Mouse (Mus musculus): ENCODE results near the gene Spock1. TPM values are rescaled to one million over a fixed set of nuclear protein-coding genes. Genes with fewer than 3 reads are reported as not detected.

Gene Spock1
- total RNA-seq, 1 experiment: 0.40 TPM

GRCm38 (mm10) chr13:57810083-57810482 is 98.0 kb downstream of the Spock1 start:
- no peaks in the 10 kb centered on the region for H3K36me3 ChIP-seq (ENCODE audit: control insufficient read depth, insufficient read depth, low read length, poor library complexity, severe bottlenecking)
- no peaks in the 10 kb centered on the region for H3K4me1 ChIP-seq (ENCODE audit: control insufficient read depth in 2 of 2, insufficient read depth in 2 of 2, low read length in 2 of 2, poor library complexity in 1 of 2)
- DNase-seq (ENCODE audit: low read depth, low spot score): no peak
- no peak overlapping the region for H3K4me3 ChIP-seq (ENCODE audit: insufficient read depth in 1 of 2, low read depth in 1 of 2, low read length in 2 of 2, poor library complexity in 1 of 2, severe bottlenecking in 1 of 2)
- no peaks in the 10 kb centered on the region for H3K9me3 ChIP-seq (ENCODE audit: control insufficient read depth, insufficient read depth, low read depth, low read length)
- no peak overlapping the region for H3K27ac ChIP-seq (ENCODE audit: insufficient read depth, low read depth, low read length, poor library complexity, severe bottlenecking)
- no peak overlapping the region for H3K9ac ChIP-seq (ENCODE audit: insufficient read depth, low read depth, low read length, poor library complexity, severe bottlenecking)
- in situ Hi-C loops (cut with MboI; ENCODE audit: low sequenced_read_pairs in 2 of 2, unreplicated experiment in 2 of 2): no loop called here
- TF ChIP-seq CHD2 (IDR thresholded peaks at IDR 0.05; ENCODE audit: low read depth, low read length): no peak
- TF ChIP-seq HCFC1 (IDR thresholded peaks at IDR 0.05; ENCODE audit: borderline replicate concordance, insufficient read depth, low read length): no peak
- TF ChIP-seq ZNF384 (IDR thresholded peaks at IDR 0.05; ENCODE audit: low read depth, low read length): no peak
- no peak for TF ChIP-seq ZC3H11A (IDR thresholded peaks at IDR 0.05; ENCODE audit: borderline replicate concordance, low read depth, low read length)
- no peak for TF ChIP-seq MAFK (IDR thresholded peaks at IDR 0.05; ENCODE audit: insufficient read depth, low read depth, low read length)

GRCm38 (mm10) chr13:57809603-57810002 is 98.5 kb downstream of the Spock1 start:
- DNase-seq (ENCODE audit: low read depth, low spot score): no peak
- H3K4me1 ChIP-seq (ENCODE audit: control insufficient read depth in 2 of 2, insufficient read depth in 2 of 2, low read length in 2 of 2, poor library complexity in 1 of 2): no peaks in the 10 kb centered on the region
- H3K36me3 ChIP-seq (ENCODE audit: control insufficient read depth, insufficient read depth, low read length, poor library complexity, severe bottlenecking): no peaks in the 10 kb centered on the region
- no peak overlapping the region for H3K27ac ChIP-seq (ENCODE audit: insufficient read depth, low read depth, low read length, poor library complexity, severe bottlenecking)
- H3K9me3 ChIP-seq (ENCODE audit: control insufficient read depth, insufficient read depth, low read depth, low read length): no peaks in the 10 kb centered on the region
- in situ Hi-C loops (cut with MboI; ENCODE audit: low sequenced_read_pairs in 2 of 2, unreplicated experiment in 2 of 2): no loop called here
- no peak overlapping the region for H3K4me3 ChIP-seq (ENCODE audit: insufficient read depth in 1 of 2, low read depth in 1 of 2, low read length in 2 of 2, poor library complexity in 1 of 2, severe bottlenecking in 1 of 2)
- no peak overlapping the region for H3K9ac ChIP-seq (ENCODE audit: insufficient read depth, low read depth, low read length, poor library complexity, severe bottlenecking)
- TF ChIP-seq HCFC1 (IDR thresholded peaks at IDR 0.05; ENCODE audit: borderline replicate concordance, insufficient read depth, low read length): no peak
- TF ChIP-seq ZNF384 (IDR thresholded peaks at IDR 0.05; ENCODE audit: low read depth, low read length): no peak
- TF ChIP-seq MAFK (IDR thresholded peaks at IDR 0.05; ENCODE audit: insufficient read depth, low read depth, low read length): no peak
- no peak for TF ChIP-seq CHD2 (IDR thresholded peaks at IDR 0.05; ENCODE audit: low read depth, low read length)
- TF ChIP-seq ZC3H11A (IDR thresholded peaks at IDR 0.05; ENCODE audit: borderline replicate concordance, low read depth, low read length): no peak

GRCm38 (mm10) chr13:57806816-57807215 is 101.3 kb downstream of the Spock1 start:
- Histone ChIP-seq H3K4me3 (ENCODE audit: insufficient read depth in 1 of 2, low read depth in 1 of 2, low read length in 2 of 2, poor library complexity in 1 of 2, severe bottlenecking in 1 of 2) (no peak overlapping the region), H3K9me3 (ENCODE audit: control insufficient read depth, insufficient read depth, low read depth, low read length) (no peaks in the 10 kb centered on the region), H3K9ac (ENCODE audit: insufficient read depth, low read depth, low read length, poor library complexity, severe bottlenecking) (no peak overlapping the region), H3K36me3 (ENCODE audit: control insufficient read depth, insufficient read depth, low read length, poor library complexity, severe bottlenecking) (no peaks in the 10 kb centered on the region), H3K27ac (ENCODE audit: insufficient read depth, low read depth, low read length, poor library complexity, severe bottlenecking) (no peak overlapping the region), H3K4me1 (ENCODE audit: control insufficient read depth in 2 of 2, insufficient read depth in 2 of 2, low read length in 2 of 2, poor library complexity in 1 of 2) (no peaks in the 10 kb centered on the region)
- in situ Hi-C loops (cut with MboI; ENCODE audit: low sequenced_read_pairs in 2 of 2, unreplicated experiment in 2 of 2): no loop called here
- no peak for DNase-seq (ENCODE audit: low read depth, low spot score)
- TF ChIP-seq ZNF384 (IDR thresholded peaks at IDR 0.05; ENCODE audit: low read depth, low read length) (no peak), CHD2 (IDR thresholded peaks at IDR 0.05; ENCODE audit: low read depth, low read length) (no peak), HCFC1 (IDR thresholded peaks at IDR 0.05; ENCODE audit: borderline replicate concordance, insufficient read depth, low read length) (no peak), ZC3H11A (IDR thresholded peaks at IDR 0.05; ENCODE audit: borderline replicate concordance, low read depth, low read length) (no peak), MAFK (IDR thresholded peaks at IDR 0.05; ENCODE audit: insufficient read depth, low read depth, low read length) (no peak)

GRCm38 (mm10) chr13:57806301-57806700 is 101.8 kb downstream of the Spock1 start:
- DNase-seq (ENCODE audit: low read depth, low spot score): no peak
- TF ChIP-seq HCFC1 (IDR thresholded peaks at IDR 0.05; ENCODE audit: borderline replicate concordance, insufficient read depth, low read length) (no peak), ZC3H11A (IDR thresholded peaks at IDR 0.05; ENCODE audit: borderline replicate concordance, low read depth, low read length) (no peak), CHD2 (IDR thresholded peaks at IDR 0.05; ENCODE audit: low read depth, low read length) (no peak), MAFK (IDR thresholded peaks at IDR 0.05; ENCODE audit: insufficient read depth, low read depth, low read length) (no peak), ZNF384 (IDR thresholded peaks at IDR 0.05; ENCODE audit: low read depth, low read length) (no peak)
- H3K27ac ChIP-seq (ENCODE audit: insufficient read depth, low read depth, low read length, poor library complexity, severe bottlenecking): no peak overlapping the region
- no peaks in the 10 kb centered on the region for H3K36me3 ChIP-seq (ENCODE audit: control insufficient read depth, insufficient read depth, low read length, poor library complexity, severe bottlenecking)
- H3K9me3 ChIP-seq (ENCODE audit: control insufficient read depth, insufficient read depth, low read depth, low read length): no peaks in the 10 kb centered on the region
- no peak overlapping the region for H3K4me3 ChIP-seq (ENCODE audit: insufficient read depth in 1 of 2, low read depth in 1 of 2, low read length in 2 of 2, poor library complexity in 1 of 2, severe bottlenecking in 1 of 2)
- no peaks in the 10 kb centered on the region for H3K4me1 ChIP-seq (ENCODE audit: control insufficient read depth in 2 of 2, insufficient read depth in 2 of 2, low read length in 2 of 2, poor library complexity in 1 of 2)
- in situ Hi-C loops (cut with MboI; ENCODE audit: low sequenced_read_pairs in 2 of 2, unreplicated experiment in 2 of 2): no loop called here
- H3K9ac ChIP-seq (ENCODE audit: insufficient read depth, low read depth, low read length, poor library complexity, severe bottlenecking): no peak overlapping the region

- no peak for TF ChIP-seq MAFK (IDR thresholded peaks at IDR 0.05; ENCODE audit: insufficient read depth, low read depth, low read length)
- 0 out of 2 replicates have a peak, but pooled peaks have one; percentile 53 for TF ChIP-seq ZNF384 (IDR thresholded peaks at IDR 0.05; ENCODE audit: low read depth, low read length)
- no peak for TF ChIP-seq CHD2 (IDR thresholded peaks at IDR 0.05; ENCODE audit: low read depth, low read length)
- Histone ChIP-seq H3K9me3 (ENCODE audit: control insufficient read depth, insufficient read depth, low read depth, low read length) (no peaks in the 10 kb centered on the region), H3K36me3 (ENCODE audit: control insufficient read depth, insufficient read depth, low read length, poor library complexity, severe bottlenecking) (no peaks in the 10 kb centered on the region), H3K4me1 (ENCODE audit: control insufficient read depth in 2 of 2, insufficient read depth in 2 of 2, low read length in 2 of 2, poor library complexity in 1 of 2) (peaks cover 0 to 2% of the 10 kb centered on the region in 2 experiments; a peak in 1 of 4 replicates), H3K9ac (ENCODE audit: insufficient read depth, low read depth, low read length, poor library complexity, severe bottlenecking) (no peak overlapping the region), H3K4me3 (ENCODE audit: insufficient read depth in 1 of 2, low read depth in 1 of 2, low read length in 2 of 2, poor library complexity in 1 of 2, severe bottlenecking in 1 of 2) (no peak overlapping the region), H3K27ac (ENCODE audit: insufficient read depth, low read depth, low read length, poor library complexity, severe bottlenecking) (no peak overlapping the region)
- in situ Hi-C loops (cut with MboI; ENCODE audit: low sequenced_read_pairs in 2 of 2, unreplicated experiment in 2 of 2): no loop called here
- DNase-seq (ENCODE audit: low read depth, low spot score): no peak
Observed at GRCm38 (mm10) chr13:57798633-57799032, 109.5 kb downstream of the Spock1 start.

All from ES-E14 (cell line).